Mouse (Mus musculus) central nervous system, embryonic 14 days (tissue): ENCODE data around the gene Gm525. TPM values are rescaled to one million over a fixed set of nuclear protein-coding genes. Genes with fewer than 3 reads are reported as not detected.

Experiments used
- polyA plus RNA-seq: library from polyadenylated mRNA; depleted of rRNA; stranded (reverse); fragments of >200 nt; gene quantifications from 2 replicates; pipeline ENCODE4 v1.2.3, GENCODE M21; 2012; rRNA removed

Gm525 gene
- polyA plus RNA-seq: 0.15 and 0.64 TPM in 2 replicates

GRCm38 (mm10) chr11:89073541-89073940, at the start of gene Gm525:
Gene Gm525 (plus strand): TSS chr11:89073841.

GRCm38 (mm10) chr11:89066750-89067149, 6.9 kb upstream of the Gm525 start, which contains the start of gene Dgke:
Gene Dgke (minus strand): TSS chr11:89066850.

Other genes with a start within 250 kb of the Gm525 start
- 44.1 and 47.1 TPM in 2 replicates for gene Akap1, start 209.3 kb upstream of the Gm525 start, polyA plus RNA-seq
- gene Scpep1, start 118.4 kb upstream of the Gm525 start, polyA plus RNA-seq: 16.8 and 23.4 TPM in 2 replicates
- gene Elobl, start 106.9 kb upstream of the Gm525 start, polyA plus RNA-seq: 0.09 TPM in 1 of 2 replicates, not detected in the other
- 29.3 and 30.6 TPM in 2 replicates for gene Coil, start 103.6 kb upstream of the Gm525 start, polyA plus RNA-seq
- 2.9 and 3.9 TPM in 2 replicates for gene Trim25, start 74.5 kb upstream of the Gm525 start, polyA plus RNA-seq
- gene Dgke, start 7.0 kb upstream of the Gm525 start, polyA plus RNA-seq: 16.0 and 16.7 TPM in 2 replicates
- gene Nog, start 228.5 kb downstream of the Gm525 start, polyA plus RNA-seq: 8.3 and 9.5 TPM in 2 replicates